Mouse (Mus musculus): ENCODE results near the gene St3gal5. TPM values are rescaled to one million over a fixed set of nuclear protein-coding genes. Genes with fewer than 3 reads are reported as not detected.
"Not testable (repeated sequence)": the region's sequence is repeated elsewhere in the genome, so short reads cannot be mapped to it uniquely, and the experiment has no call there.

St3gal5 gene
- 49.0 and 50.9 TPM in 2 replicates for polyA plus RNA-seq (2015; fragmentation: Nextera tagmentation; extraction: Ambion mirVana)

DNA sequence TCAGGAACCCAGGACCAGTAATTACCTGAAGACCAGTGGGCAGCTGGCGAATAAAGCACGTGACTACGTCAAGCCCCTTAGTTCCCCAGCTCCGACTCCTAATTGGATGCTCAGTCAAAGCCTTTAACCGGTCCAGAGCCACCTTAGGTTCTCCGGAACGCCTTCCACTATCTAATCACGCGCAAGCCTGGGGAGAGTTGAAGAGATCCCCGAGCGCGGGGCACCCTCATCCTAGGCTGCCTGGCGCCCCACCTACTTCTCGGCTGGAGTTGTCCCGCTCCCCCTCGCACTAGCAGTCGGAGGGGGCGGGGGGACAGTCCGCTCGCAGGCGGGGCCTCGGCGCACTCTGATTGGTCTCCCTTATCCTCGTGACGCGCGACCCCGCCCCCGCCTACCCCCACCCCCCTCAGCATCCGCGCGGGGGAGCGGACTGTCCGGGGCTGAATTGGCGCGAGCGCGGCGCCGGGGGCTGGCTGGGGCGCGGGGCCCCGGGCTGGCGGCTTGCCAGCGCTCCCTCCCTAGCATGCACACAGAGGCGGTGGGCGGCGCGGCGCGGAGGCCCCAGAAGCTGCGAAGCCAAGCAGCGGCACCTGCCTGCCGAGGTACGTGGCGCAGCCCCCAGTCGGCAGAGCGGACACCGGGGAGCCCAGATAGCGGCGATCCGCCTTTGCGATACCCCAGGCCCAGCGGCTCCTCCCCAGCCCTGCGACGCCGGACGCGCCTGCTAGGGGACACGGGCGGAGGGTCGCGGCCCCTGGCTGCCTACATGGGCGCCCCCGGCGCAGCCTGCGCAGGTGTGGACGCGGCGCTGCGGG is at the start of gene St3gal5:
Gene St3gal5, plus strand, starts transcription at position 412 of the 815 bp plus-strand sequence.
- H3K27ac ChIP-seq (replicated peaks): peak within 1 kb of the TSS; percentile 82
- WGBS: under 1% methylated on average over 77 of the region's 81 CpGs
- peak within 1 kb of the TSS; percentile 76 for H3K4me2 ChIP-seq (replicated peaks)
- H3K4me1 ChIP-seq: peaks cover 34% of the 10 kb centered on the region
- peak within 1 kb of the TSS; percentile 81 for H3K9ac ChIP-seq (replicated peaks)
- peak within 1 kb of the TSS; percentile 77 for H3K4me3 ChIP-seq
- H3K36me3 ChIP-seq: no peaks in the 10 kb centered on the region
- ATAC-seq (replicated peaks): peak; percentile 98
- no peaks in the 10 kb centered on the region for H3K9me3 ChIP-seq
- H3K27me3 ChIP-seq: no peaks in the 10 kb centered on the region

DNA sequence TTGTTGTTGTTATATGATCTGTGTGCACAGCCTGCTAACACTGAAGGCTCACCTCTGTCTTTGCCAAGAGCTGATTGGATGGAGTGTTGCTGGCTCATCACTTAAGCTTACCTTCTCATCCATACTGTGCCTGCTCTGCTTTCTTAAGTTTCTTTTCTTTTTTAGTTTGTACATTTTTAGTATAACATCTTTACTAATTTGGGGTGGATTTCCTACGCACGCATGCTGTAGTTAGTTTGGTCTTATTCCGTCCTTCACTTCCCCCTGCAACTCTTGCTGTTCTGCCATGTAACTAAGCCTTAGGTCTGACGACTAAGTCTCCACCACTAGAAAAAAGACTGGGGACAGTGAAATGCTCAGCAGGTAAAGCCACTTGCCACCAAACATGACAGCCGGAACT is 48.7 kb upstream of the St3gal5 start:
- Histone ChIP-seq H3K9ac (replicated peaks) (no peak overlapping the region), H3K27ac (replicated peaks) (no peak overlapping the region), H3K4me3 (no peak overlapping the region), H3K4me1 (no peaks in the 10 kb centered on the region), H3K36me3 (no peaks in the 10 kb centered on the region), H3K4me2 (replicated peaks) (no peak overlapping the region), H3K27me3 (no peaks in the 10 kb centered on the region), H3K9me3 (no peaks in the 10 kb centered on the region)
- 85% methylated on average over 5 of the region's 5 CpGs for WGBS
- no peak for ATAC-seq (replicated peaks)

GRCm38 (mm10) chr6:72049941-72050340 is 47.5 kb upstream of the St3gal5 start:
- no peak overlapping the region for H3K9ac ChIP-seq (replicated peaks)
- no peaks in the 10 kb centered on the region for H3K4me1 ChIP-seq
- no peak for ATAC-seq (replicated peaks)
- 79% methylated on average over 6 of the region's 6 CpGs for WGBS
- H3K27ac ChIP-seq (replicated peaks): no peak overlapping the region
- H3K4me3 ChIP-seq: no peak overlapping the region
- H3K4me2 ChIP-seq (replicated peaks): no peak overlapping the region
- no peaks in the 10 kb centered on the region for H3K36me3 ChIP-seq
- no peaks in the 10 kb centered on the region for H3K27me3 ChIP-seq
- no peaks in the 10 kb centered on the region for H3K9me3 ChIP-seq

- no peak for ATAC-seq (replicated peaks)
- WGBS: 77% methylated on average over 7 of the region's 7 CpGs
Observed at GRCm38 (mm10) chr6:72050827-72051226, 46.6 kb upstream of the St3gal5 start.

GRCm38 (mm10) chr6:72051247-72051646 is 46.1 kb upstream of the St3gal5 start:
- Histone ChIP-seq H3K27me3 (no peaks in the 10 kb centered on the region), H3K9ac (replicated peaks) (no peak overlapping the region), H3K4me1 (no peaks in the 10 kb centered on the region), H3K4me3 (no peak overlapping the region), H3K4me2 (replicated peaks) (no peak overlapping the region), H3K36me3 (no peaks in the 10 kb centered on the region), H3K9me3 (no peaks in the 10 kb centered on the region), H3K27ac (replicated peaks) (no peak overlapping the region)
- ATAC-seq (replicated peaks): no peak
- whole genome bisulfite sequencing: 88% methylated on average over 2 of the region's 2 CpGs

More at GRCm38 (mm10) chr6:72050827-72051226, 46.6 kb upstream of the St3gal5 start:
- Histone ChIP-seq H3K36me3 (no peaks in the 10 kb centered on the region), H3K27me3 (no peaks in the 10 kb centered on the region), H3K4me3 (no peak overlapping the region), H3K9ac (replicated peaks) (no peak overlapping the region), H3K4me2 (replicated peaks) (no peak overlapping the region), H3K9me3 (no peaks in the 10 kb centered on the region), H3K27ac (replicated peaks) (no peak overlapping the region), H3K4me1 (no peaks in the 10 kb centered on the region)

- Histone ChIP-seq H3K27ac (replicated peaks) (no peak overlapping the region), H3K9ac (replicated peaks) (no peak overlapping the region), H3K4me1 (no peaks in the 10 kb centered on the region), H3K4me2 (replicated peaks) (no peak overlapping the region), H3K27me3 (no peaks in the 10 kb centered on the region), H3K4me3 (no peak overlapping the region), H3K36me3 (no peaks in the 10 kb centered on the region), H3K9me3 (no peaks in the 10 kb centered on the region)
- 65% methylated on average over 6 of the region's 6 CpGs for WGBS
- no peak for ATAC-seq (replicated peaks)
Observed at GRCm38 (mm10) chr6:72051757-72052156, 45.6 kb upstream of the St3gal5 start.

- Histone ChIP-seq H3K9ac (replicated peaks) (no peak overlapping the region), H3K36me3 (no peaks in the 10 kb centered on the region), H3K4me2 (replicated peaks) (no peak overlapping the region), H3K4me3 (no peak overlapping the region), H3K9me3 (no peaks in the 10 kb centered on the region), H3K4me1 (no peaks in the 10 kb centered on the region), H3K27me3 (no peaks in the 10 kb centered on the region), H3K27ac (replicated peaks) (no peak overlapping the region)
- WGBS: 69% methylated on average over 2 of the region's 2 CpGs
- ATAC-seq (replicated peaks): no peak
Observed at GRCm38 (mm10) chr6:72056548-72056947, 40.8 kb upstream of the St3gal5 start.

GRCm38 (mm10) chr6:72058398-72058889 is 38.9 kb upstream of the St3gal5 start:
- WGBS: 85% methylated on average over 9 of the region's 9 CpGs

DNA sequence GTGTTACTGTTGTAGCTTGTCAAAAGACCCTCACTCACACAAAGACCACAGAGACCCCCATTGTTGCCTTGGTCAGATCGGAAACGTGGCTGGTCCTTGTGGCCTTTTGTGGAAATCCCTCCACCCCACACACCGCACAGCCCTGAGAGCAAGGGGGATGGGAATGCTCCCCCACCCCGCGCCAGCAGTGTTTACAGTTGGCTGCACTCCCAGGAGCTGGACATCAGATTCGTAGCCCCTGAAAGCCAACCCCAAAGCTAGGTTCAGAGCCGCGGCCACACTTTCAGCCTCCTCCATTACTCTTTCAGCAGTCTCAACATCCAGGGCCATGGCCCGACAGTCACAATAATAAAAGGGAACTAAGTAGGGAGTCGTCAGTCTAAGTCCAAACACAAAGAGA is 36.7 kb upstream of the St3gal5 start:
- not testable (repeated sequence) for H3K9me3 ChIP-seq; ATAC-seq (replicated peaks); H3K4me3 ChIP-seq; H3K9ac ChIP-seq (replicated peaks); H3K4me2 ChIP-seq (replicated peaks); H3K27me3 ChIP-seq; H3K4me1 ChIP-seq; H3K36me3 ChIP-seq; H3K27ac ChIP-seq (replicated peaks)
- WGBS: 46% methylated on average over 10 of the region's 10 CpGs

More at GRCm38 (mm10) chr6:72058398-72058889, 38.9 kb upstream of the St3gal5 start:
- Histone ChIP-seq H3K27ac (replicated peaks) (no peak overlapping the region), H3K36me3 (no peaks in the 10 kb centered on the region), H3K27me3 (no peaks in the 10 kb centered on the region), H3K4me3 (no peak overlapping the region), H3K9ac (replicated peaks) (no peak overlapping the region), H3K4me2 (replicated peaks) (no peak overlapping the region), H3K9me3 (no peaks in the 10 kb centered on the region), H3K4me1 (no peaks in the 10 kb centered on the region)
- no peak for ATAC-seq (replicated peaks)

DNA sequence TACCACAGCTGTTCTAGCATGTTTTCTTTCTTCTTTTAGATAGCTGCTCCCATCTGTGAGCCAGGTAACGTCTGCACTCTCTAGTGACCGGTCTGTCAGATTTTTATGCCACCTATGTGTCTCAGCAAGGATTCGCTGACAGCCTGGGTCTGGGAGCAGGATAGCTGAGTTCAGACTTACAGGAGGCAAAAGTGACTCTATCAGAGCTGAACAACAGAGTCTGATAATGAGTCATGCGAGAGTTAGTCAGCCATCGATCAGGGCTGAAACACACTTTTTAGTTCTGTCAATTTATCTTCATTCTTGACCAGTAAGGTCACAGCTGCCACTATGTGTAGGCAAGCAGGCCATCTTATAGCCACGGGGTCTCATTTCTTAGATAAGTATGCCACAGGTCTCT is 33.7 kb upstream of the St3gal5 start:
- Histone ChIP-seq H3K4me3 (no peak overlapping the region), H3K27me3 (no peaks in the 10 kb centered on the region), H3K9me3 (no peaks in the 10 kb centered on the region), H3K27ac (replicated peaks) (no peak overlapping the region), H3K9ac (replicated peaks) (no peak overlapping the region), H3K36me3 (no peaks in the 10 kb centered on the region), H3K4me2 (replicated peaks) (no peak overlapping the region), H3K4me1 (no peaks in the 10 kb centered on the region)
- ATAC-seq (replicated peaks): no peak
- 86% methylated on average over 6 of the region's 6 CpGs for WGBS

DNA sequence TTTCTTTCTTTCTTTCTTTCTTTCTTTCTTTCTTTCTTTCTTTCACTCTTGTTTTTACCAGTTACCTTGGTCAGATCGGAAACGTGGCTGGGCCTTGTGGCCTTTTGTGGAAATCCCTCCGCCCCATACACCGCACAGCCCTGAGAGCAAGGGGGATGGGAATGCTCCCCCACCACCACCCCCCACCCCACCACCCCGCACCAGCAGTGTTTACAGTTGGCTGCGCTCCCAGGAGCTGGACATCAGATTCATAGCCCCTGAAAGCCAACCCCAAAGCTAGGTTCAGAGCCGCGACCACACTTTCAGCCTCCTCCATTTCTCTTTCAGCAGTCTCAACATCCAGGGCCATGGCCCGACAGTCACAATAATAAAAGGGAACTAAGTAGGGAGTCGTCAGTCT is 31.4 kb upstream of the St3gal5 start:
- no peak overlapping the region for H3K4me3 ChIP-seq
- no peaks in the 10 kb centered on the region for H3K9me3 ChIP-seq
- H3K4me2 ChIP-seq (replicated peaks): no peak overlapping the region
- H3K27ac ChIP-seq (replicated peaks): no peak overlapping the region
- no peak for ATAC-seq (replicated peaks)
- H3K4me1 ChIP-seq: no peaks in the 10 kb centered on the region
- H3K27me3 ChIP-seq: no peaks in the 10 kb centered on the region
- WGBS: 58% methylated on average over 10 of the region's 10 CpGs
- no peaks in the 10 kb centered on the region for H3K36me3 ChIP-seq
- no peak overlapping the region for H3K9ac ChIP-seq (replicated peaks)

DNA sequence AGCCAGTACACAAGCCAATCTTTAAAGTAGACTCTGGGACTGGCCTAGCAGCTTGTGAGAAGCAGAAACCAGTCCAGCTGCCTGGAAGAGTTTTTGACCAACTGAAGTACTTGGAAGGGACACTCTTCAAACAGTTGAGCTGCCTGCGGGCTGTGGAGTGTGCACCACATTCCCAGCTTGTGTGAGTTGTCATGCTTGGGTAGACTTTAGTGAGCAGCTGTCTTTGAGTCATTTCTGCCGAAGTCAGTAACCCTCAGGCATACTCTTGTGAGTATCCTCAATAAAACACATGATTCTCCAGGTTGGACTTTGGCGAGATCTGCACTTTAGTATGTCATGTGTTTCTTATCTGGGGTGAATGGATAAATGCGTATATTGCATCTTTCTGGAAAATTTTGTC is 29.0 kb upstream of the St3gal5 start:
- Histone ChIP-seq H3K9ac (replicated peaks) (no peak overlapping the region), H3K27ac (replicated peaks) (no peak overlapping the region), H3K4me2 (replicated peaks) (no peak overlapping the region), H3K27me3 (no peaks in the 10 kb centered on the region), H3K9me3 (no peaks in the 10 kb centered on the region), H3K4me3 (no peak overlapping the region), H3K4me1 (no peaks in the 10 kb centered on the region), H3K36me3 (no peaks in the 10 kb centered on the region)
- no peak for ATAC-seq (replicated peaks)
- 94% methylated on average over 4 of the region's 4 CpGs for WGBS
